Mouse (Mus musculus) embryonic facial prominence, embryonic 14.5 days (tissue): ENCODE results near the gene Fam135a. TPM values are rescaled to one million over a fixed set of nuclear protein-coding genes. Genes with fewer than 3 reads are reported as not detected.
A peak's percentile ranks its signal among the peaks of the same experiment; 100 is the strongest.

Experiments
- ATAC-seq: fragments of 200-750 bp; cut with Nextera tagmentation; 2 replicates; pipeline ENCODE4 v1.8.0; 2017; ENCODE audit warnings: low read depth, moderate number of reproducible peaks, moderate TSS enrichment
- DNase-seq: peaks from one replicate; pipeline ENCODE4 v3.0.0-alpha.2; 2015; ENCODE audit warnings: low spot score
- H3K27ac ChIP-seq: fragments of 300-500 bp; sonication (generic); replicated peaks from 2 replicates; pipeline ENCODE4 v1.5.1; 2014; ENCODE audit warnings: low read depth, mild to moderate bottlenecking, low read length, moderate library complexity
- H3K27me3 ChIP-seq: fragments of 300-500 bp; sonication (generic); replicated peaks from 2 replicates; pipeline ENCODE4 v1.6.1; 2014; ENCODE audit warnings: low read length; ENCODE audit not compliant: control insufficient read depth, insufficient read depth
- H3K36me3 ChIP-seq: fragments of 300-500 bp; sonication (generic); 2 replicates; pipeline ENCODE4 v1.6.1; 2014; ENCODE audit warnings: low read length, mixed read lengths; ENCODE audit not compliant: control insufficient read depth, insufficient read depth
- H3K4me1 ChIP-seq: fragments of 300-500 bp; sonication (generic); 2 replicates; pipeline ENCODE4 v1.6.1; 2014; ENCODE audit warnings: antibody characterized with exemption, low read length; ENCODE audit not compliant: control insufficient read depth, insufficient read depth
- H3K4me2 ChIP-seq: fragments of 300-500 bp; sonication (generic); 2 replicates; pipeline ENCODE4 v1.6.1; 2014; ENCODE audit warnings: low read depth, mild to moderate bottlenecking, low read length, moderate library complexity, mixed read lengths
- H3K4me3 ChIP-seq: fragments of 300-500 bp; sonication (generic); 2 replicates; pipeline ENCODE4 v1.5.1; 2014; ENCODE audit warnings: low read depth, mild to moderate bottlenecking, low read length
- H3K9ac ChIP-seq: fragments of 300-500 bp; sonication (generic); 2 replicates; pipeline ENCODE4 v1.6.1; 2014; ENCODE audit warnings: low read depth, mild to moderate bottlenecking, low read length, moderate library complexity, mixed read lengths
- H3K9me3 ChIP-seq: fragments of 300-500 bp; sonication (generic); 2 replicates; pipeline ENCODE4 v1.6.1; 2016; ENCODE audit warnings: low read length; ENCODE audit not compliant: control insufficient read depth
- WGBS: fragments of 180-500 bp; shearing (Covaris S2); extraction: QIAGEN DNeasy Blood & Tissue Kit; methylation state at CpG from one replicate; pipeline ENCODE4 v1.1.7; 2014; 5-methylcytosine and 5-hydroxymethylcytosine counted together
- polyA plus RNA-seq: library from polyadenylated mRNA; unstranded; fragments of >200 nt; fragmentation: Nextera tagmentation; extraction: Ambion mirVana; gene quantifications from 2 replicates; pipeline ENCODE4 v1.2.1, GENCODE M21; 2014

Gene Fam135a
- polyA plus RNA-seq, 1 experiment from 2014 or later, result 25.5 TPM

DNA sequence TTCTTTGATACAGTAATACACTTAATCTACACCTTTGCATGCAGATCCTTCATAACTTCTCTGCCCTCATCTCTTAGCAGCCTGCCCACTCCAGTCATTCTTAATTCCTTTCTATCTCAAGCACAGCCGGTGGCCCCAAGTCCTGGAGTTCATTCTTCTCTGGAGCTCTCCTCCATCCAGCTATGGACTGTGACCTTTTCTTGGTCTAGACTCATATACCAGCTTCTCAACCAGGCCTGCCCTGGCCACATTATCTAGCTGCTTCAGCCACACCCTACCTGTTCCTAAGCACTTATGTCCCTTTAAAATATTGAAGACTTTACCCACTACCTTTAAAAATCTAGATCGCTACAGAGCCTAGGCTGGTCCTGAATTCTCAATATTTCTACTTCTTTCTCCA is 9.5 kb downstream of the Fam135a start:
- no peaks in the 10 kb centered on the region for H3K27me3 ChIP-seq
- no peak overlapping the region for H3K4me2 ChIP-seq
- H3K9ac ChIP-seq, result no peak overlapping the region
- 92% methylated on average over 2 of the region's 2 CpGs for WGBS
- no peaks in the 10 kb centered on the region for H3K9me3 ChIP-seq
- no peak overlapping the region for H3K27ac ChIP-seq
- H3K4me3 ChIP-seq, result no peak overlapping the region
- no peaks in the 10 kb centered on the region for H3K4me1 ChIP-seq
- DNase-seq (no peak), ATAC-seq (no peak)
- no peaks in the 10 kb centered on the region for H3K36me3 ChIP-seq

DNA sequence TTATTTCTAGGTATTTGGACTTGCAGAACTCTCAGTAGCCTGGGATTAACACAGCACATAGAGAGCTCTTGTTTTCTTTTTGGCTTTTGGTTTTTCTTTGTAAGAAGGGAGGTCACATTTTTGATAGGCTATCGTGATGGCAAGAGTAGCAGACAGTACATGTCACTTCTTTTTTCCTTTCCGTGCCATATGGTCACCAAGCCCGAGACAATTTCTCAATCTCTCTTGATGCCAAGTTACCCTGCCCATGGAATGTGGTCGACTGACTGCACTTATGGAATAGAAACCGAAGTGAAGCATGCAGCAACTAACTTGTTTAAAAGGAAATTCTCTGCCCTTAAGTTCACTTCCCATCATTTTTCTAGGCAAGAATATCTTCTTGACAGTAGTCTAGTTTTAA is 10.0 kb downstream of the Fam135a start:
- Histone ChIP-seq H3K4me3 (no peak overlapping the region), H3K9me3 (no peaks in the 10 kb centered on the region), H3K4me2 (no peak overlapping the region), H3K27me3 (no peaks in the 10 kb centered on the region), H3K4me1 (no peaks in the 10 kb centered on the region), H3K36me3 (no peaks in the 10 kb centered on the region), H3K9ac (no peak overlapping the region), H3K27ac (no peak overlapping the region)
- 80% methylated on average over 5 of the region's 5 CpGs for WGBS
- DNase-seq (no peak), ATAC-seq (no peak)

DNA sequence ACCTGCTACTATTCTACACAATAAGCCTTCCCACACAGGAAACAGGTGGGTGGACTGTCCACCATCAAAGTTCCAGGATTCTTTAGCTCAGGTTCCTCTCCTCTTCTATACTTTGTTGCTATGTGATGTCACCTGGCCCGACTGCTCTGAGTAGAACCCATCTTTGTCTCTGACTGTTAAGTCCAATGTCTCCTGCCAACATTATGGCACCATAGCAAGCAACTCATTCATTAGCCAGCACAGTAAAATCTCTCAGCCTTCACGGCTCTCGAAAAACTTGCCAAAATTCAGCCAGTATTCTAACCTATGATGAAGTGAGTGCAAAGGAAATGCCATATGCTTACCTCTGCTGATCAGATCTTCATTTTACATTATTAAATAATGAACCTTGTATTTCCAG is 14.0 kb downstream of the Fam135a start:
- ATAC-seq (no peak), DNase-seq (no peak)
- Histone ChIP-seq H3K4me3 (no peak overlapping the region), H3K4me2 (no peak overlapping the region), H3K9ac (no peak overlapping the region), H3K27ac (no peak overlapping the region), H3K4me1 (no peaks in the 10 kb centered on the region), H3K36me3 (peaks cover 8% of the 10 kb centered on the region; the same call in 1 of the 2 replicates), H3K27me3 (no peaks in the 10 kb centered on the region), H3K9me3 (no peaks in the 10 kb centered on the region)
- WGBS, result 95% methylated on average over 3 of the region's 3 CpGs

DNA sequence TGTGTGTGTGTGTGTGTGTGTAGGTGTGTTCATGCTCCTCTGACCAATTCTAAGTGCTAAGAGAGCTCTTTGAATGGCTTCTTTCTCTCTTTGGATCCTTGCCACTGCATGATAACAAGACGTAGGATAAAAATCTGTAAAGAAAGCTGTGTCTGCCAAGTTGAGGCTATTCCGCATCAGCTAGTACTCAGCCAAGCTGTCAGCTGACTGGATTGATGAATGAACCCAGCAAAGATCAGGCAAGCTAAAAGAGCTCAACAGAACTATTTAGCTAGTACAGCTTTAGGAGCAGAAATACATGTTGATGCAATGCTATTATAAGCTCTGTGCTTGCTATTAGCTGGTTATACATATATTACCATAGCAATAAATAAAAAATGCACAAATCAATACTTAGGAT is 25.7 kb downstream of the Fam135a start:
- H3K27me3 ChIP-seq, result no peaks in the 10 kb centered on the region
- no peak overlapping the region for H3K27ac ChIP-seq
- peaks cover 7% of the 10 kb centered on the region for H3K36me3 ChIP-seq
- H3K4me3 ChIP-seq, result no peak overlapping the region
- no peaks in the 10 kb centered on the region for H3K9me3 ChIP-seq
- no peak for ATAC-seq
- no peak overlapping the region for H3K4me2 ChIP-seq
- DNase-seq, result peak; percentile 67
- no peak overlapping the region for H3K9ac ChIP-seq
- H3K4me1 ChIP-seq, result no peaks in the 10 kb centered on the region
- WGBS, result 51% methylated on average over 2 of the region's 2 CpGs

DNA sequence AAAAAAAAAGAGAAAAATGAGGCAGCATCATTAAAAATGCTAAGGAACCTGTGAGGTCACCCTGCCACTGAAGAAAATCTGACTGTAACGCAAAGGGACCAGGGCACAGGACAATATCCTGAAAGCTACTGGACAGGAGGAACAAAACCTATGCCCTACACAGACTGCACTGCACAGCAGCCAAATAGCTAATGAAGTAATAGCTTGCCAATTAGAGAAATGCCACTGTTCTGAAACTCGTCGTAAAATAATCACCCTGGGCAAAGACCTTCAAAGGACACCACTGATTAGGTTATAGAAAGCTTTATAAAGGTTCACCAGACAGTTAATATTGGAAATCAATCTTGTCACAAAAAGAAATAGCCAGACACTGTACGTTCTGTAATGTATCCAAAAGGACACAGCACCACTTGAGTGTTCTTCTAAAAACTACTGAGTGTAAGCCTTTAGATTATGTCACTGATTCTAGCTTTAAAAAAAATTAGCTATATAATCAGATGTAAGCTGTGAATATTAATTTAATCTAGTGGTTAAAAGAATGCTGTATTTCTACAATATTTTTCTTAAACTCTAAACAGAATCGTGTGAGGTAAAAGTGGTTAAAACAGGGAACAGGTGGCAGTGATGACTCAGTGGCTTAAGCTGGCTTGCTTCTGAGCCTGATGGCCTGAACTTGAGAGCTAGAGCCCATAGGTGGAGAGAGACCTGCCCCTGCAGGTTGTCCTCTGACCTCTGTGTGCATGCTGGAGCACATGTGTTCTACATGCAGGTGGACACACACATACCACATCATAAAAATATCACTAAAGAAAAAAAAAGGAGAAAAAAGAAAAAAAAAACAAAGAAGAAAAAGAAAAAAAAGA is 26.5 kb downstream of the Fam135a start:
- Histone ChIP-seq H3K9me3 (no peaks in the 10 kb centered on the region), H3K36me3 (peaks cover 7% of the 10 kb centered on the region), H3K4me2 (no peak overlapping the region), H3K27ac (no peak overlapping the region), H3K4me1 (no peaks in the 10 kb centered on the region), H3K4me3 (no peak overlapping the region), H3K27me3 (no peaks in the 10 kb centered on the region), H3K9ac (no peak overlapping the region)
- DNase-seq (no peak), ATAC-seq (no peak)
- 76% methylated on average over 5 of the region's 5 CpGs for WGBS

DNA sequence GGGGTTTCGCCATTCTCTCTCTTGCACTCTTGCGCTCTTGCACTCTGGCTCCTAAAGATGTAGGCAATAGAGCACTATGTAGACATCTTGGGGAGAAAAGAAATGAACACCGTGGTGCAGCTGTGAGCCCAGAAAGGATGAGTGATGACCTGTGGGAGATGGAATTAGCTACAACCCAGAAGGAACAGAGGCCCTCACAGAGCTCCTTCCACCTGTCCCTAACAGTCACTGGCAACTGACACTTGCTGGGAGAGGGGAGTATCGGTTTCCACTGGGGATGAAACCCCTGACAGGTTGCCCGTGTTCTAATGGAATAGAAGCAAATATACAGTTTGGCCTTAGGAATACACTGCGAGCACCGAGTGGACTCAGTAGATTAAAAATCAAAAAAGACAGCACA is 31.3 kb downstream of the Fam135a start:
- no peaks in the 10 kb centered on the region for H3K4me1 ChIP-seq
- no peak overlapping the region for H3K9ac ChIP-seq
- no peaks in the 10 kb centered on the region for H3K9me3 ChIP-seq
- no peak overlapping the region for H3K4me2 ChIP-seq
- 85% methylated on average over 7 of the region's 7 CpGs for WGBS
- no peaks in the 10 kb centered on the region for H3K27me3 ChIP-seq
- H3K4me3 ChIP-seq, result no peak overlapping the region
- DNase-seq (peak; percentile 18), ATAC-seq (0 out of 2 replicates have a peak, but pooled peaks have one; percentile 44)
- peaks cover 7% of the 10 kb centered on the region for H3K36me3 ChIP-seq
- no peak overlapping the region for H3K27ac ChIP-seq

DNA sequence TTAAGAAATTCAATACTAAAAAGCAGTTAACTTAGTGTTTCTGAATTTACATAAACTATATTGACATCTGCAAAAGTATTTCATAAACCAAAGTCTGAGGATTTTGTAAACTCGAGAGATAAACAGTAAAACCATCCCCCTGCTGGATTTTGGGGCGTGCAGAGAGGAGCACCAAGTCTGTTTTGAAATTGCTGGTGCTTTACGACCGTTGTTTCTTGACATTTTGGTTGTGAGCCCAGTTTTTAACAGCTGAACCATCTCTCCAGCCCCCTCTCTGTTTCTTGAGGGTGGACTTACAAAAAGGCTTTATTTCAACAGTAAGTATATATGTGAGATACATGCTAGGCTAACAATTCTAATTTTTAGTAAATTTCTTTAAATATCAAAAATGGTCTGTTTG is 33.4 kb downstream of the Fam135a start:
- H3K9me3 ChIP-seq, result no peaks in the 10 kb centered on the region
- H3K4me2 ChIP-seq, result no peak overlapping the region
- no peak overlapping the region for H3K9ac ChIP-seq
- no peak overlapping the region for H3K27ac ChIP-seq
- peaks cover 3% of the 10 kb centered on the region for H3K36me3 ChIP-seq
- ATAC-seq, result no peak
- no peaks in the 10 kb centered on the region for H3K27me3 ChIP-seq
- 70% methylated on average over 4 of the region's 4 CpGs for WGBS
- peak; percentile 16 for DNase-seq
- no peak overlapping the region for H3K4me3 ChIP-seq
- no peaks in the 10 kb centered on the region for H3K4me1 ChIP-seq

DNA sequence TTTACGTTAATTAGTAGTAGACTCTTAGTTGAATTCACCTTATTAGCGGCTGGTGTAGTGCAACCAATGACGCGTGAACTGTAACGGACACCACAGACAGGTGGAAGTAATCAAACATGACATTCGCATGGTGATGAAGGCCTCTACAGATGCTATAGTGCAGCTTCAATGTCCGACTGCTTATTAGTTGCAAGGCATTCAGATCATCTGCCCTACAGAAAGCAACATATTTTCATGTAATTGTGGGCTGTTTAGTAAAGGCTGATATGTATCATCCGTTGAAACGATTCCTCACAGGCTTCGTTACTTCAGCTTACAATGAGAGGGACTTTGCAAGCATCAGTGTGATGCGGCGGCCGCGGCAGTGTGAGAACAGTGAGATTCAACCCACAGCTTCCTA is 44.4 kb downstream of the Fam135a start:
- Histone ChIP-seq H3K4me1 (no peaks in the 10 kb centered on the region), H3K4me2 (no peak overlapping the region), H3K9ac (no peak overlapping the region), H3K4me3 (no peak overlapping the region), H3K27ac (no peak overlapping the region), H3K36me3 (peaks cover 37% of the 10 kb centered on the region), H3K27me3 (no peaks in the 10 kb centered on the region), H3K9me3 (no peaks in the 10 kb centered on the region)
- 88% methylated on average over 14 of the region's 14 CpGs for WGBS
- DNase-seq (no peak), ATAC-seq (no peak)
